Mouse (Mus musculus) gastrocnemius, postnatal 10 days (tissue): ENCODE measurements around the gene Creb5. TPM values are rescaled to one million over a fixed set of nuclear protein-coding genes. Genes with fewer than 3 reads are reported as not detected.
A peak's percentile ranks its signal among the peaks of the same experiment; 100 is the strongest.

Experiments used
- DNase-seq: peaks from one replicate; pipeline ENCODE4 v3.0.0; 2021; ENCODE audit warnings: mixed read lengths
- total RNA-seq, 2 experiments: library from RNA; stranded (reverse); gene quantifications; 2 replicates each; pipeline ENCODE4 v1.2.3; 2021

Creb5 gene
- total RNA-seq, 2 experiments from 2014 or later, result 9.7 to 16.3 TPM

DNA sequence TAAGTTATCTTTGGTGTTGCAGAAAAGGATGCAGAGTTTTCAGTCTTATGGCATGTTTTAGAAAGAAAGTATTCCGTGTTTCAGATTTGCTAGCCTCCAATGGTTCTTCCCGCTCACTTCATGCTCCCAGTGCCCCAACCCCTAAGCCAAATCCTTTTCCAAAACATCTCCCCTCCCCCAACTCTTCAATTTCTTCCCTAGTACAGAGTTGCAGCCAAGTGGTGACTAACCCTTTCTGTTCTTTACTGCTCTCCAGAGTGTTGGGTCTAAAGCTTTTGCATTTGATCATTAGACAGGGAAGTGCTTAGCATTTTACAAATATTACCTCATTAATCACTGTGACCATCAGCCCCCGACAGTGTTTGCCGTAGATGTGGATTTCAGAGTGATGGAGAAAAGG is 142.8 kb downstream of the Creb5 start:
- DNase-seq, result no peak

- DNase-seq, result no peak
These were observed 158.9 kb downstream of the Creb5 start for GRCm38 (mm10) chr6:53445862-53446460.

DNA sequence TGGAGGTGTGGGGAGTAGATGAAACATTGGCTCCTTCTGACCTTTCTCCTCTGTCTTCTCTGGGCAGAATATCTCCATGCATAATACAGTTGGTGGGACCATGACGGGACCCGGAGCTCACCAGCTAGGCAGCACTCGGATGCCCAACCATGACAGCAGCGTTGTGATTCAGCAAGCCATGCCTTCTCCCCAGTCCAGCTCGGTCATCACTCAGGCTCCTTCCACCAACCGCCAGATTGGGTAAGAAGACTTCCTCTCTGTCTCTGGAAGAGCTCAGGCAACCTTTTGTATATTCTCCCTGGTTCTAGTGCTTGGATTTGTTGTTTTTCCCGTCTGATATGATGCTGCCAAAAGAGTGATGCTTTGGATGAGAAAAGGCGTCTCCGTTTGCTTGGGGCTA is 160.4 kb downstream of the Creb5 start:
- no peak for DNase-seq

- no peak for DNase-seq
These were observed 161.3 kb downstream of the Creb5 start for GRCm38 (mm10) chr6:53448317-53448870.

DNA sequence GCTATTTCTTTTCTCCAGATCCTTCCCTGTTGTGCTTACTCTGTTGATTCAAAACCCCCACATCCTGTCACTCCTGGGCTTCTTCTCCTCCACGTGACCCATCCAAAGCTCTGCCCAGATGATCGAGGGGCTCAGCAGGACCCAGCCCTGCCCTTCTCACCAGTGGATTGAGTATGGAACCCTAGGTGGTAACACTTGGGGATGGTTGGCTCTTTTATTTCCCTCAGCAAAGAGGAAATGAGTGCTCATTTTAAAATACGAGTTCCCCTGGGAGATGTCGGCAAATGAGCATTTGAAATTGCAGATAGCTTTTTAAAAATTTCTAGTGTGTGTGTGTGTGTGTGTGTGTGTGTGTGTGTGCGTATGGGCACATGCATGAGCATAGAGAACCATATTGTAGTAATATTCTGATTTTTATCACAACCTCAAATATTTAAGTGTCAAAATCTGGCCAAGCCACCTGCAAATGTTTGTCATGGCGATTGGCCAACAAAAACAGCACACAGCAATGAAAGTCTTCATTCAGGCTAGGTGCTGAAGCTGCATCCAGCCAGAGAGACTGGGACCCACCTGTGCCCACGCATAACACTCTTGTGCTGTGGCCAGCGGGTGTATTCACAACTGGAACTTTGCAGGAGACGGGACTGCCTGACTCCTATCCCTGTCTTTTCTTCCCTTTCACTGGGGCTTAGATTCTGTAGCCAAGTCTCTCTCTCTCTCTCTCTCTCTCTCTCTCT is 162.5 kb downstream of the Creb5 start:
- DNase-seq, result no peak

- DNase-seq, result no peak
These were observed 163.4 kb downstream of the Creb5 start for GRCm38 (mm10) chr6:53450494-53450893.

- no peak for DNase-seq
These were observed 165.2 kb downstream of the Creb5 start for GRCm38 (mm10) chr6:53452240-53452639.

DNA sequence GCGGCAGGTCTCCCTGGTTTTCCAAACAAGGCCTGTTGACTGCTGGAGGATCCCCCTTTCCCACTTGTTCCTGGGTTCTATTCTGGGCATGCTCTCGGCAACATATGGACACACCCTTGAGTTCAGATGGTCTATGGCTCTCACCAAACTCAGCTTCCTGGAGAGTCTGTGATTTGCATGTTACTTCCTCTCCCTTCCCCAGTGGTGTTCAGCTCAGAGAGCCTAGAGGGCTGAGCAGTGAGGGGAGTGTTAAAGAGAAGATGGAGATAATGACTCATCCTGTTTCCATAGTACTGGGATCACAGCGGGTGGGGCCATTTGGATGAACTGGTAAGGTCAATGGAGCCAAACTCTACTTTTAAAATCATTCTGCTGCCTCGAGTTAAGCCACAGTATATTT is 168.4 kb downstream of the Creb5 start:
- no peak for DNase-seq

- DNase-seq, result no peak
These were observed 169.0 kb downstream of the Creb5 start for GRCm38 (mm10) chr6:53456111-53456510.

- no peak for DNase-seq
These were observed 173.1 kb downstream of the Creb5 start for GRCm38 (mm10) chr6:53459995-53460747.

DNA sequence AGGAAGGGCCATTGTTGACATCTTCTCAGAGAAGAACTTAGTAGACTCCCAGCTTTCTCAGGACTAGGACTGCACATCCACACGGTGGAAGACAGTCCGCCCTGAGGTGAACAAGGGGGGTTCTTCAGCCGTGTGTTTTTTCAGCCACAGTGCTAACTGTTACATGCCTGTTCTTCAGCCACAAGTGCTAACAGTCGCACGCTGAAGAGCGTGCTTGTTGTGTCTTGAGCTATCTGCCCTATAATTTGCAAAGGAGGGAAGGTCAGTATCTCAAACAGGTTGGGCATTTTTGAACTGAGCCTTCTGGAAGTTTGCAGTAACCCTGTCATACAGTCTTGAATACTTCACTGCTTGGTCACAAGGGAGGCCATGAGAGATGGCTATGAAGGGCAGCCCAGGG is 174.0 kb downstream of the Creb5 start:
- no peak for DNase-seq

- DNase-seq, result no peak
These were observed 175.0 kb downstream of the Creb5 start for GRCm38 (mm10) chr6:53461775-53462770.

GRCm38 (mm10) chr6:53462802-53463201 is 175.7 kb downstream of the Creb5 start:
- DNase-seq, result no peak

DNA sequence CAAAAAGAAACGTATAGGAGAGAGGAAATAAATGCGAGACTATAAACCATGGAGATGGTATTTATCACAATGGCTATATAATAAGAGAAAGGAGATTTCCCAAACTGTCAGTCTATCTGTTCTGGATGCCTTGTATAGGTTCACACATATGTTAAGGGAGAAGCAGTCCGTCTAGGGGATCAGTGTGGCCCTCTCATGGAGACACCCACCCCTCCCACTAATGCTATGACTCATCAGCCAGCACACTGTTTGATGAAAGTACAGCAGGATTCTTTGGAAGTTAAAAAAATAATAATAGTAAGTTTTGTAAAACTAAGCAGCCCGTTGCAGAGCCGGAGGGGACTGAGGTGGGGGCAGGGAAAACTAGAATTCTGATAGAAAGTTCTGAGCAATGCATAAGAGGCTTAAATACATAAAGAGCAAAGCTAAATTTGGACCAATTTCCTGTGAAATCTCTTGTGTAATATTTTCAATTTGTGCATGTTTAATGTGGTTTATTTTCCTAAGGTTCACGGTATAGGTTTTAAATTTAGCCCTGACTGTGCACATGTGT is 176.3 kb downstream of the Creb5 start:
- DNase-seq, result no peak

DNA sequence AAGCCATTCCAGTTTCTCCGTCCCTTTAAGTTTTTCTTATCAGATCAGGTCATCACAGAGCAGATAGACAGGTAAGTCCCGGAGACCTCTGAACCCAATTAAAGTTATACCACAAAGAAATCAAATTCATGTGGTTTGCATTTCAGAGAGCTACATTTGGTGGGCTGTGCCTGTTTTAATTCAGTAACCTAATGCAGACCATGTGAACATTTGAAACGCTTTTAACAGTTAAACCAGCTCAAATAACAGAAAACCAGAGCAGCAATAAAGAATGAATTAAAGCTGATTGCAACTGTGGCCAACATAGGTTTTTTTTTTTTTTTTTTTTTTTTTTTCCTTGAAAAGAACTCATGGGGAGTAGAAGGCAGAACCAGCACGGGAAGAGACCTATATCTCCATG is 182.1 kb downstream of the Creb5 start:
- DNase-seq, result no peak

DNA sequence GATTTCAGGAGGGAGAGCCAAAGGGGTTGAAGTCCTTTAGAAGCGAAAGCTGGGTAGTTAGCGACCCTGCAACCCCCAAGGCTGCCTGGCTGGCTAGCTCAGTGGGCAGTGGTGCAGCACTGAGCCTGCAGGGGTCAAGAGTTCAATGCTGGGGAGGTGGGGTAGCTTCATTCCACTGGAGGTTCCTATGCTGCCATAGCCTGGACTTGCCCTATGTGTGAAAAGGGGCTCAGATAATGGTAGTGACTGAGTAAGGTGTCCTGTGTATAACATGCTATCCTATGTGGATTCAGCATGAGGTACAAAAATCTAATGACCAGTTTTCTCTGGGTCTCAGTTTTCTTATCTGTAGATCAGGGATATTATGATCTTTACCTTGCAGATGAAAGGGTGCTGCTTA is 182.6 kb downstream of the Creb5 start:
- DNase-seq, result no peak

DNA sequence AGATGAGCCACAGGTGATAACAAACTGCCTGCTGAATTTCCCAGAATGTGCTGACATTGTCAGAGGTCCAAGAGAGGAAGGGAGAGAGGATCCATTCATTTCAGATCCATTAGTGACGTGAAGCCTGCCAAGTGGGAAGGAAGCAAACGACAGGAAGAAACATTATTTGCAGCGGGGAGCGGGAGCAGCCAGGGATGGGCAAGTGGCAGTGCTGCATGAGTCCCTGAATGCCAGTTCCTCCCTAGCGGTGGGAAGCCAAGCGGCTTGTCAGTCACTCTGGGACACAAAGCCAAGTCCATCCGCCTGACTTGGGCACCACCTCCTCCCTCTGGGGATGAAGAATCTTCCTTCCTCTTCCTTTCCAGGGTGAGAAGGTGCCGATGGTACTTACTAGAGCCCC is 183.5 kb downstream of the Creb5 start:
- DNase-seq, result peak; percentile 24

DNA sequence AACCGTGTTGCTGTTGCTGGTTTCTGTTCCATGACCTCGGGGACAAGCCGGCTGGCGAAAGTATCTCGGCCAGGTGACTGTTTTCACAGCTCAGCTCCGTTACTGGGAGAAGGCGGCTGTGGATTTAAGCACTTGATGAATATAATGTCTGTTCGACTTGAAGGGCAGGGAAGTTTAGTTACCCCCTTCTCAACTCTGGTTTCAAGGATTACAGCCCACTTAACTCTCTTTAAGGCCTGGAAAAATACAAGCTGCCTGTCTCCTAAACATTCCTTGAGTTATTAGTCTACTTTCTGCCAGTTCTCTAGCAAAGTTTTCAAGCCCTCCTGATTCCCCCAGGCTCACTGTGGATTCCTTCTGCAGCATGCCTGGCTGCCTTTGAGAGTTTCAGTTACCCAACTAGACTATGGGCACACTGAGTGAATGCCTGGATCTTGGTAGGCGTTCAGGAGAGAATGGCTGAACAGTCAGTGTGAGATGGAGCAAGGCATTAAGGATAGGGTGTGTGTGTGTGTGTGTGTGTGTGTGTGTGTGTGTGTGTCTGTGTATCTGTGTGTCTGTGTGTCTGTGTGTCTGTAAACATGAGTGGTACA is 184.0 kb downstream of the Creb5 start:
- DNase-seq, result no peak

DNA sequence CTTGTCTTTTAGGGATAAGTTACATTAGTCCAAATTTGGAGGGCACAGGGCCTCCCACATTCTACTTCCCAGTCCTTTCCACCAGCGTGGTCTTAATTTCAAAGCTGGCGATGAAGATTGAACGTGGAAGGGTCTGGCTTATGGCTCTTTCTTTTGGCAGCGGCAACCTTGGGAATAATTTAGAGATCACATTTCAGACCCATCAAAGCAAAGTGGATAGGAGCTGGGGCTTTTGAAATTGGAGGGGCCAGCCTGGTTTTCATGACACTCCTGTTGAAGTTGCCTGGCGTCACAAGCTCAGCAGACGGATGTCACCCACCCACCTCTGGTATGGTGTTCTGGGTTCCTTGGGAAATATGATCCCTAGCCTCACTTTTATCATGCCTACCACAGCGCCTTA is 185.7 kb downstream of the Creb5 start:
- DNase-seq, result no peak

GRCm38 (mm10) chr6:53477501-53477900 is 190.4 kb downstream of the Creb5 start:
- DNase-seq, result no peak

DNA sequence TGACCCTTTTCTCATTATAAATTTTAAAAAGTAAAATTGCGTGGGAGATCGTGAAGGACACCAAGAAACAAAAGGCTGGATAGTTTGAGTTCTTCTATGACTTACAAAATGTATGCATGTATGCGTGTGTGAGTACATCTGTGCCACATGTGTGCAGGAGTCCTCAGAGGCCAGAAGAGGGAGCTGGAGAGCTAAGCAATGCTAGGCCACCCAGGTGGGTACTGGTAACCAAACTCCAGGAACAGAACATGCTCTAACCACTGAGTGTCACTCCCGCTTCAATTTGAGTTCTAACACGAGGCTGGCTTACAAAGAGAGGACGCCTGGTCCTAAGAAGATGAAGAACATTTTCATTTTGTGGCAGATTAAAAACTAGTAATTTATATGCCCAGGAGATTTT is 203.8 kb downstream of the Creb5 start:
- DNase-seq, result no peak
